Mouse (Mus musculus) ES-E14 (cell line): ENCODE measurements at regions not wholly inside any gene's neighbourhood (a gene's known extent, or its start where the extent isn't known, plus 50 kb on each side); places are given as distances from the start of the nearest gene placed in this dataset.

Experiments
- HCFC1 ChIP-seq: IDR thresholded peaks from 2 replicates; pipeline ENCODE4 v1.6.1; 2012; ENCODE audit warnings: low read length, inconsistent platforms, borderline replicate concordance; ENCODE audit not compliant: insufficient read depth
- MAFK ChIP-seq: IDR thresholded peaks from 2 replicates; pipeline ENCODE4 v1.6.1; 2014; ENCODE audit warnings: mild to moderate bottlenecking, low read depth, low read length, inconsistent platforms; ENCODE audit not compliant: insufficient read depth
- ZC3H11A ChIP-seq: IDR thresholded peaks from 2 replicates; pipeline ENCODE4 v1.6.1; 2012; ENCODE audit warnings: low read depth, mild to moderate bottlenecking, inconsistent platforms, low read length, borderline replicate concordance
- ZNF384 ChIP-seq: IDR thresholded peaks from 2 replicates; pipeline ENCODE4 v1.6.1; 2012; ENCODE audit warnings: low read depth, low read length, inconsistent platforms

DNA sequence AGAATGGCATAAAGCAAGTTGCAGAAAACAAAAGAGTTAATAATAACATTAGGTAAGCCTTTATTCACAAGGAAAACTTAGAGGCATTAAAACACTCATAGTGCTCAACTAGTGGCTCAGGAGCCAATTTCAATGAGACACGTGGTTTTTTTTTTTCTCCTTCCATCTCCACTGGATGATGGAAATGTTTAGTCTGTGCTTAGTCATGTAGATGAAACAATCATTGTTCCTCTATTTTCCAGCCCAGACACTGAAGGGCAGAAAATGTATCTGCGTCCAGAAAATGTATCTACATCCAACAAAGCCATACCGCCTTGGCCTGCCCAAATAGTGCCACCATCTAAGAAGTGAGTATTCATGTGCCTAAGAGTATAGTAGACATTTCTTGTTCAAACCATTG lies 184.0 kb downstream of the Btg1 start:
- TF ChIP-seq MAFK: no peak
- no peak for TF ChIP-seq HCFC1
- TF ChIP-seq ZC3H11A: no peak
- TF ChIP-seq ZNF384: no peak
